Mouse (Mus musculus) forebrain, embryonic 13.5 days (tissue): ENCODE measurements around the gene Gm10061. TPM values are rescaled to one million over a fixed set of nuclear protein-coding genes. Genes with fewer than 3 reads are reported as not detected.
"Not testable (repeated sequence)": the region's sequence is repeated elsewhere in the genome, so short reads cannot be mapped to it uniquely, and the experiment has no call there.

Experiments
- ATAC-seq: fragments of 200-750 bp; cut with Nextera tagmentation; 2 replicates; pipeline ENCODE4 v1.8.0; 2017
- H3K27ac ChIP-seq: fragments of 300-500 bp; sonication (generic); 2 replicates; pipeline ENCODE4 v1.5.1; 2015; ENCODE audit warnings: inconsistent platforms, mild to moderate bottlenecking, moderate library complexity
- H3K27me3 ChIP-seq: fragments of 300-500 bp; sonication (generic); 2 replicates; pipeline ENCODE4 v1.6.1; 2015; ENCODE audit warnings: mild to moderate bottlenecking, inconsistent platforms
- H3K36me3 ChIP-seq: fragments of 300-500 bp; sonication (generic); 2 replicates; pipeline ENCODE4 v1.6.1; 2015; ENCODE audit warnings: mild to moderate bottlenecking, inconsistent platforms; ENCODE audit not compliant: poor library complexity, severe bottlenecking
- H3K4me1 ChIP-seq: fragments of 300-500 bp; sonication (generic); 2 replicates; pipeline ENCODE4 v1.6.1; 2015; ENCODE audit warnings: inconsistent platforms
- H3K4me2 ChIP-seq: fragments of 300-500 bp; sonication (generic); 2 replicates; pipeline ENCODE4 v1.6.1; 2015; ENCODE audit warnings: inconsistent platforms, mild to moderate bottlenecking, moderate library complexity
- H3K4me3 ChIP-seq: fragments of 300-500 bp; sonication (generic); 2 replicates; pipeline ENCODE4 v1.5.1; 2015; ENCODE audit warnings: mild to moderate bottlenecking, inconsistent platforms
- H3K9ac ChIP-seq: fragments of 300-500 bp; sonication (generic); 2 replicates; pipeline ENCODE4 v1.6.1; 2015; ENCODE audit warnings: mild to moderate bottlenecking, inconsistent platforms
- H3K9me3 ChIP-seq: fragments of 300-500 bp; sonication (generic); replicated peaks from 2 replicates; pipeline ENCODE4 v1.6.1; 2016; ENCODE audit warnings: inconsistent platforms
- WGBS: fragments of 180-500 bp; shearing (Covaris S2); methylation state at CpG from one replicate; pipeline ENCODE4 v1.1.7; 2015; 5-methylcytosine and 5-hydroxymethylcytosine counted together
- polyA plus RNA-seq: library from polyadenylated mRNA; unstranded; fragments of >200 nt; fragmentation: Nextera tagmentation; extraction: Ambion mirVana; gene quantifications from 2 replicates; pipeline ENCODE4 v1.2.1, GENCODE M21; 2015

The Gm10061 gene
- polyA plus RNA-seq: not detected in 2 replicates

DNA sequence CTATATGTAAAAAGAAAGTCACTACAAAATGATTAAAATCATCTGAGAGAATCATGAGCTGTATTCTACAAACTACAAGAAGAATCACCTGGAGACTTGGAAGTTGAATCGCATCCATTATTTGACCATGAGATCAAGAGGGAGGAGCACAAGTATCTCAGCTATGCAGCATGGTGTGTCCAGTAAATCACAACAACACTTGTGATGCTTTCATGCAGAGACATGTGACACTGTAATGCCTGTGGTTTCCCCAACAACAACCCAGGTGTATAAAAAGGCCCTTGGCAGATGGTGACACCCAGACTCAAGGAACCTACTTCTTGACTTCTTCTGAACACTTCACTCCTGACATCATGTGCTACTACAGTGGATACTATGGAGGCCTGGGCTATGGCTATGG is at the start of gene Gm10061:
Gm10061 (plus strand) TSS at position 301 of the 400 bp plus-strand sequence.
- H3K27me3 ChIP-seq: no peaks in the 10 kb centered on the region
- no peak within 1 kb of the TSS for H3K27ac ChIP-seq
- H3K9me3 ChIP-seq: no peaks in the 10 kb centered on the region
- no peak for ATAC-seq
- no peaks in the 10 kb centered on the region for H3K4me1 ChIP-seq
- H3K4me3 ChIP-seq: no peak within 1 kb of the TSS
- no peak within 1 kb of the TSS for H3K4me2 ChIP-seq
- no peak within 1 kb of the TSS for H3K9ac ChIP-seq
- 100% methylated on average over 1 of the region's 1 CpGs for WGBS
- no peaks in the 10 kb centered on the region for H3K36me3 ChIP-seq

- H3K27me3 ChIP-seq: no peaks in the 10 kb centered on the region
- H3K4me3 ChIP-seq: no peak within 1 kb of the TSS
- no peak within 1 kb of the TSS for H3K27ac ChIP-seq
- H3K9me3 ChIP-seq: no peaks in the 10 kb centered on the region
- no peak within 1 kb of the TSS for H3K9ac ChIP-seq
- H3K4me1 ChIP-seq: no peaks in the 10 kb centered on the region
- 97% methylated on average over 1 of the region's 1 CpGs for WGBS
- no peak within 1 kb of the TSS for H3K4me2 ChIP-seq
- H3K36me3 ChIP-seq: no peaks in the 10 kb centered on the region
- no peak for ATAC-seq
These were observed 10.3 kb upstream of the Gm10061 start, which contains the start of gene Gm6358 for GRCm38 (mm10) chr16:89140551-89140950. Gm6358 (plus strand) TSS chr16:89140851.

DNA sequence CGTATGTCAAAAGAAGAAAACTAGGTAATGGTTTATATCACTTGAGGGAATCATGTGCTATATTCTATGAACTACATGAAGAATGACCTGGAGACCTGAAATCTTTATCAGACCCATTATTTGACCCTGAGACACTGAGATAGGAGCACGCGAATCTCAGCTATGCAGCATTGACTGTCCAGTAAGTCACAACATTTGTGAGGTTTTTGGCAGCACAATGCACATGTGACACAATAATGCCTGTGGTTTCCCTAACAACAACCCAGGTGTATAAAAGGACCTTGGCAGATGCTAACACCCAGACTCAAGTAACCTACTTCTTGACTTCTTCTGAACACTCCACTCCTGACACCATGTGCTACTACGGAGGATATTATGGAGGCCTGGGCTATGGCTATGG is 6.8 kb downstream of the Gm10061 start, which contains the start of gene Gm9789:
Gm9789 (plus strand) TSS at position 301 of the 400 bp plus-strand sequence.
- 86% methylated on average over 4 of the region's 4 CpGs for WGBS

DNA sequence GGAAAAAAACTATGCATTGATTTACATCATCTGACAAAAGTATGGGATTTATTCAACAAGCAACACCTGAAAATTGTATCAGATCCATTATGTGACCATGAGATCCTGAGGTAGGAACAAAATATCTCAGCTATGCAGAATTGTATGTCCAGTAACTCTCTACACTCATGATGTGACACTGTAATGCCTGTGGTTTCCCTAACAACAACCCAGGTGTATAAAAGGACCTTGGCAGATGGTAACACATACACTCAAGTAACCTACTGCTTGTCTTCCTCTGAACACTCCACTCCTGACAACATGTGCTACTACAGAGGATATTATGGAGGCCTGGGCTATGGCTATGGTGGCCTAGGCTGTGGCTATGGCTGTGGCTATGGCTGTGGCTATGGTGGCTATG is 18.3 kb downstream of the Gm10061 start, which contains the start of gene Gm7735:
Gm7735 (plus strand) TSS at position 301 of the 400 bp plus-strand sequence.
- ATAC-seq, H3K4me3 ChIP-seq, H3K27me3 ChIP-seq, H3K36me3 ChIP-seq, H3K4me1 ChIP-seq, H3K27ac ChIP-seq, H3K9me3 ChIP-seq, H3K9ac ChIP-seq, H3K4me2 ChIP-seq: not testable (repeated sequence)

More for the DNA sequence above, 6.8 kb downstream of the Gm10061 start, which contains the start of gene Gm9789:
- Histone ChIP-seq H3K9me3 (no peaks in the 10 kb centered on the region), H3K9ac (no peak within 1 kb of the TSS), H3K27ac (no peak within 1 kb of the TSS), H3K4me3 (no peak within 1 kb of the TSS), H3K4me1 (no peaks in the 10 kb centered on the region), H3K4me2 (no peak within 1 kb of the TSS), H3K27me3 (no peaks in the 10 kb centered on the region), H3K36me3 (no peaks in the 10 kb centered on the region)
- ATAC-seq: no peak

GRCm38 (mm10) chr16:89174435-89174834 is 23.5 kb downstream of the Gm10061 start, which contains the start of gene 1110057P08Rik:
1110057P08Rik (plus strand) TSS chr16:89174735.
- ATAC-seq: no peak
- no peak within 1 kb of the TSS for H3K4me2 ChIP-seq
- 78% methylated on average over 2 of the region's 2 CpGs for WGBS
- no peaks in the 10 kb centered on the region for H3K27me3 ChIP-seq
- no peak within 1 kb of the TSS for H3K9ac ChIP-seq
- H3K4me3 ChIP-seq: no peak within 1 kb of the TSS
- H3K27ac ChIP-seq: no peak within 1 kb of the TSS
- no peaks in the 10 kb centered on the region for H3K36me3 ChIP-seq
- no peaks in the 10 kb centered on the region for H3K4me1 ChIP-seq
- H3K9me3 ChIP-seq: no peaks in the 10 kb centered on the region

DNA sequence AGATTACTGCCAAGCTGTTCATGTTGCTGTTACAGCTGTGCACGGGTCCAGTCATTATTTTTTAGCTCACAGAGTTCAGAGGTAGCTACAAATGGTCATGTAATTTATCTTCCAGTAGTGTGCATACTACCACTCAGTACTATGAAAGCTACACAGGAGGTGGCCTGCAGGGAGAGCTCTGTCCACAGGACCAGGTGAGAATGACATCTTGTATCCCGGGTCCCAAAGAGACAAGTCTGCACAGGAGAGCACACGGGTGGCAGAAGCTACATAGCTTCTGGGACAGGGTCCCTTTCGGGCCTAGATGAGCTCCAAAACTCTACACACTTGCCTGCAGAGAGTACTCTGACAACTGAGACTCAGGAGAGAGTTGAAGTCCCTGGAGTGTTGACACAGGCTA is 37.7 kb downstream of the Gm10061 start:
- Histone ChIP-seq H3K27ac (no peak overlapping the region), H3K27me3 (no peaks in the 10 kb centered on the region), H3K4me2 (no peak overlapping the region), H3K9me3 (no peaks in the 10 kb centered on the region), H3K9ac (no peak overlapping the region), H3K36me3 (no peaks in the 10 kb centered on the region), H3K4me3 (no peak overlapping the region), H3K4me1 (no peaks in the 10 kb centered on the region)
- no peak for ATAC-seq
- WGBS: 84% methylated on average over 4 of the region's 4 CpGs

Other genes starting within 250 kb of the Gm10061 start
- gene Krtap19-9b, start 218.8 kb upstream of the Gm10061 start, polyA plus RNA-seq: not detected in 2 replicates
- not detected in 2 replicates for gene Krtap16-3, start 188.2 kb upstream of the Gm10061 start, polyA plus RNA-seq
- not detected in 2 replicates for gene Krtap22-2, start 140.3 kb upstream of the Gm10061 start, polyA plus RNA-seq
- gene Gm10229, start 135.8 kb upstream of the Gm10061 start, polyA plus RNA-seq: not detected in 2 replicates
- not detected in 2 replicates for gene Krtap6-1, start 119.4 kb upstream of the Gm10061 start, polyA plus RNA-seq
- not detected in 2 replicates for gene Gm10228, start 109.6 kb upstream of the Gm10061 start, polyA plus RNA-seq
- not detected in 2 replicates for gene Krtap6-5, start 103.2 kb upstream of the Gm10061 start, polyA plus RNA-seq
- gene 1110025L11Rik, start 87.1 kb upstream of the Gm10061 start, polyA plus RNA-seq: not detected in 2 replicates
- not detected in 2 replicates for gene Krtap6-3, start 67.1 kb upstream of the Gm10061 start, polyA plus RNA-seq
- not detected in 2 replicates for gene Gm6358, start 10.2 kb upstream of the Gm10061 start, polyA plus RNA-seq
- gene Gm9789, start 6.9 kb downstream of the Gm10061 start, polyA plus RNA-seq: not detected in 2 replicates
- gene Gm7735, start 18.4 kb downstream of the Gm10061 start, polyA plus RNA-seq: not detected in 2 replicates
- not detected in 2 replicates for gene 1110057P08Rik, start 23.6 kb downstream of the Gm10061 start, polyA plus RNA-seq
- gene Krtap20-2, start 54.8 kb downstream of the Gm10061 start, polyA plus RNA-seq: not detected in 2 replicates